Mouse (Mus musculus) heart, embryonic 11.5 days (tissue): Measurements from ENCODE around the gene Gm12569. TPM values are rescaled to one million over a fixed set of nuclear protein-coding genes. Genes with fewer than 3 reads are reported as not detected.

Source experiments
- polyA plus RNA-seq: library from polyadenylated mRNA; unstranded; fragments of >200 nt; fragmentation: Nextera tagmentation; extraction: Ambion mirVana; gene quantifications from 2 replicates; pipeline ENCODE4 v1.2.1, GENCODE M21; 2014

Gene Gm12569
- polyA plus RNA-seq, 1 experiment from 2014 or later: not detected

Other genes with a start within 250 kb of the Gm12569 start
- gene Olfr1377, start 238.5 kb upstream of the Gm12569 start, polyA plus RNA-seq: not detected in 2 replicates
- not detected in 2 replicates for gene Olfr51, start 216.9 kb upstream of the Gm12569 start, polyA plus RNA-seq
- gene Olfr54, start 206.2 kb upstream of the Gm12569 start, polyA plus RNA-seq: not detected in 2 replicates
- gene Olfr1375, start 172.4 kb upstream of the Gm12569 start, polyA plus RNA-seq: not detected in 2 replicates
- 6.6 and 8.2 TPM in 2 replicates for gene Zfp354a, start 161.2 kb upstream of the Gm12569 start, polyA plus RNA-seq
- gene Clk4, start 41.3 kb downstream of the Gm12569 start, polyA plus RNA-seq: 83.6 and 87.1 TPM in 2 replicates
- gene BC049762, start 42.6 kb downstream of the Gm12569 start, polyA plus RNA-seq: 0.36 TPM in 1 of 2 replicates, not detected in the other
- 10.3 and 10.7 TPM in 2 replicates for gene Col23a1, start 69.4 kb downstream of the Gm12569 start, polyA plus RNA-seq